Mouse (Mus musculus) embryonic facial prominence, embryonic 12.5 days (tissue): ENCODE results near the gene Mok. TPM values are rescaled to one million over a fixed set of nuclear protein-coding genes. Genes with fewer than 3 reads are reported as not detected.

ENCODE experiments used
- ATAC-seq: fragments of 200-750 bp; cut with Nextera tagmentation; 2 replicates; pipeline ENCODE4 v1.8.0; 2017; ENCODE audit not compliant: insufficient number of reproducible peaks, insufficient read depth, low FRiP score, low TSS enrichment
- H3K27ac ChIP-seq: fragments of 300-500 bp; sonication (generic); 2 replicates; pipeline ENCODE4 v1.5.1; 2016; ENCODE audit warnings: mild to moderate bottlenecking
- H3K27me3 ChIP-seq: fragments of 300-500 bp; sonication (generic); 2 replicates; pipeline ENCODE4 v1.6.1; 2016; ENCODE audit warnings: mild to moderate bottlenecking, moderate library complexity
- H3K36me3 ChIP-seq: fragments of 300-500 bp; sonication (generic); 2 replicates; pipeline ENCODE4 v1.6.1; 2016; ENCODE audit warnings: mild to moderate bottlenecking
- H3K4me1 ChIP-seq: fragments of 300-500 bp; sonication (generic); 2 replicates; pipeline ENCODE4 v1.6.1; 2016
- H3K4me2 ChIP-seq: fragments of 300-500 bp; sonication (generic); replicated peaks from 2 replicates; pipeline ENCODE4 v1.6.1; 2016; ENCODE audit warnings: mild to moderate bottlenecking, moderate library complexity
- H3K4me3 ChIP-seq: fragments of 300-500 bp; sonication (generic); 2 replicates; pipeline ENCODE4 v1.5.1; 2016; ENCODE audit warnings: mild to moderate bottlenecking
- H3K9ac ChIP-seq: fragments of 300-500 bp; sonication (generic); 2 replicates; pipeline ENCODE4 v1.6.1; 2016; ENCODE audit warnings: mild to moderate bottlenecking, moderate library complexity
- H3K9me3 ChIP-seq: fragments of 300-500 bp; sonication (generic); 2 replicates; pipeline ENCODE4 v1.6.1; 2016; ENCODE audit warnings: mild to moderate bottlenecking, moderate library complexity
- WGBS: fragments of 180-500 bp; shearing (Covaris S2); methylation state at CpG from one replicate; pipeline ENCODE4 v1.1.7; 2016; 5-methylcytosine and 5-hydroxymethylcytosine counted together
- polyA plus RNA-seq: library from polyadenylated mRNA; unstranded; fragments of >200 nt; fragmentation: Nextera tagmentation; extraction: Ambion mirVana; gene quantifications from 2 replicates; pipeline ENCODE4 v1.2.1, GENCODE M21; 2016

Mok gene
- polyA plus RNA-seq, 1 experiment from 2014 or later, result 7.2 TPM

GRCm38 (mm10) chr12:110845131-110845880, 4.6 kb upstream of the Mok start:
- H3K4me1 ChIP-seq, result peaks cover 6% of the 10 kb centered on the region; the same call in 1 of the 2 replicates
- 0 out of 2 replicates have a peak overlapping the region, but pooled peaks have one; percentile 43 for H3K27ac ChIP-seq
- 0 out of 2 replicates have a peak, but pooled peaks cover 6% of the 10 kb centered on the region for H3K27me3 ChIP-seq
- no peaks in the 10 kb centered on the region for H3K9me3 ChIP-seq
- peak overlapping the region; percentile 59 for H3K4me2 ChIP-seq
- peak overlapping the region; percentile 47 for H3K4me3 ChIP-seq
- H3K36me3 ChIP-seq, result no peaks in the 10 kb centered on the region
- peak overlapping the region; percentile 47 for H3K9ac ChIP-seq
- ATAC-seq, result peak; percentile 82
- WGBS, result under 1% methylated on average over 36 of the region's 36 CpGs

GRCm38 (mm10) chr12:110844227-110845130, 3.7 kb upstream of the Mok start:
- Histone ChIP-seq H3K4me1 (peaks cover 10% of the 10 kb centered on the region; the same call in 1 of the 2 replicates), H3K27me3 (0 out of 2 replicates have a peak, but pooled peaks cover 6% of the 10 kb centered on the region), H3K36me3 (no peaks in the 10 kb centered on the region), H3K4me3 (peak overlapping the region; percentile 47), H3K9me3 (no peaks in the 10 kb centered on the region), H3K4me2 (peak overlapping the region; percentile 59), H3K9ac (peak overlapping the region; percentile 47), H3K27ac (0 out of 2 replicates have a peak overlapping the region, but pooled peaks have one; percentile 43)
- 1% methylated on average over 42 of the region's 42 CpGs for WGBS
- no peak for ATAC-seq

GRCm38 (mm10) chr12:110843194-110844048, 2.7 kb upstream of the Mok start:
- Histone ChIP-seq H3K4me2 (peak overlapping the region; percentile 59), H3K27ac (no peak overlapping the region), H3K9me3 (no peaks in the 10 kb centered on the region), H3K4me1 (peaks cover 10% of the 10 kb centered on the region; the same call in 1 of the 2 replicates), H3K9ac (peak overlapping the region; percentile 43), H3K27me3 (0 out of 2 replicates have a peak, but pooled peaks cover 6% of the 10 kb centered on the region), H3K4me3 (peak overlapping the region; percentile 47), H3K36me3 (no peaks in the 10 kb centered on the region)
- no peak for ATAC-seq
- WGBS, result 18% methylated on average over 32 of the region's 32 CpGs

- Histone ChIP-seq H3K4me3 (no peak overlapping the region), H3K36me3 (no peaks in the 10 kb centered on the region), H3K9me3 (no peaks in the 10 kb centered on the region), H3K4me1 (peaks cover 15% of the 10 kb centered on the region), H3K4me2 (no peak overlapping the region), H3K9ac (no peak overlapping the region), H3K27me3 (0 out of 2 replicates have a peak, but pooled peaks cover 6% of the 10 kb centered on the region), H3K27ac (no peak overlapping the region)
- no peak for ATAC-seq
- 68% methylated on average over 5 of the region's 5 CpGs for WGBS
Measured at GRCm38 (mm10) chr12:110841731-110842493, 1.2 kb upstream of the Mok start.

GRCm38 (mm10) chr12:110837850-110838249, 2.9 kb downstream of the Mok start:
- 86% methylated on average over 8 of the region's 8 CpGs for WGBS

GRCm38 (mm10) chr12:110837192-110837841, 3.4 kb downstream of the Mok start:
- Histone ChIP-seq H3K36me3 (no peaks in the 10 kb centered on the region), H3K4me2 (peak overlapping the region; percentile 17; the same call in 1 of the 2 replicates), H3K27me3 (no peaks in the 10 kb centered on the region), H3K9ac (no peak overlapping the region), H3K9me3 (no peaks in the 10 kb centered on the region), H3K27ac (peak overlapping the region; percentile 71), H3K4me1 (peaks cover 12% of the 10 kb centered on the region), H3K4me3 (no peak overlapping the region)
- no peak for ATAC-seq
- WGBS, result 34% methylated on average over 5 of the region's 5 CpGs

More at GRCm38 (mm10) chr12:110837850-110838249, 2.9 kb downstream of the Mok start:
- H3K4me1 ChIP-seq, result peaks cover 12% of the 10 kb centered on the region
- no peaks in the 10 kb centered on the region for H3K9me3 ChIP-seq
- H3K4me3 ChIP-seq, result no peak overlapping the region
- H3K27ac ChIP-seq, result no peak overlapping the region
- ATAC-seq, result no peak
- H3K4me2 ChIP-seq, result no peak overlapping the region
- no peaks in the 10 kb centered on the region for H3K27me3 ChIP-seq
- H3K36me3 ChIP-seq, result no peaks in the 10 kb centered on the region
- no peak overlapping the region for H3K9ac ChIP-seq

GRCm38 (mm10) chr12:110836729-110837128, 4.0 kb downstream of the Mok start:
- WGBS, result 35% methylated on average over 6 of the region's 6 CpGs
- Histone ChIP-seq H3K27ac (peak overlapping the region; percentile 71), H3K36me3 (no peaks in the 10 kb centered on the region), H3K9me3 (no peaks in the 10 kb centered on the region), H3K9ac (no peak overlapping the region), H3K27me3 (no peaks in the 10 kb centered on the region), H3K4me1 (peaks cover 12% of the 10 kb centered on the region), H3K4me2 (peak overlapping the region; percentile 17; the same call in 1 of the 2 replicates), H3K4me3 (no peak overlapping the region)
- ATAC-seq, result no peak

GRCm38 (mm10) chr12:110835182-110835581, 5.6 kb downstream of the Mok start:
- ATAC-seq, result no peak
- Histone ChIP-seq H3K27ac (no peak overlapping the region), H3K9me3 (no peaks in the 10 kb centered on the region), H3K4me3 (no peak overlapping the region), H3K4me1 (peaks cover 12% of the 10 kb centered on the region), H3K27me3 (no peaks in the 10 kb centered on the region), H3K4me2 (no peak overlapping the region), H3K36me3 (no peaks in the 10 kb centered on the region), H3K9ac (no peak overlapping the region)
- WGBS, result 99% methylated on average over 3 of the region's 3 CpGs

- no peak overlapping the region for H3K4me3 ChIP-seq
- H3K27me3 ChIP-seq, result no peaks in the 10 kb centered on the region
- no peak overlapping the region for H3K27ac ChIP-seq
- WGBS, result 82% methylated on average over 11 of the region's 11 CpGs
- no peak overlapping the region for H3K9ac ChIP-seq
- no peaks in the 10 kb centered on the region for H3K36me3 ChIP-seq
- ATAC-seq, result no peak
- no peaks in the 10 kb centered on the region for H3K9me3 ChIP-seq
- H3K4me2 ChIP-seq, result no peak overlapping the region
- H3K4me1 ChIP-seq, result no peaks in the 10 kb centered on the region
Measured at GRCm38 (mm10) chr12:110830293-110831024, 10.3 kb downstream of the Mok start.
